Mouse (Mus musculus): ENCODE data around the gene Vps26c.

- TF ChIP-seq POLR2A (IDR thresholded peaks at IDR 0.05; ENCODE audit: control insufficient read depth, extremely low read depth, insufficient read depth, low read length, poor library complexity) = no peak
- no peak for TF ChIP-seq CTCF (IDR thresholded peaks at IDR 0.05; ENCODE audit: borderline replicate concordance, control insufficient read depth, extremely low read depth, insufficient read depth, low read length, poor library complexity)
These were observed 681 bp downstream of the Vps26c start for GRCm38 (mm10) chr16:94525955-94526343.

All from thymus, adult 2 months (tissue).